Mouse (Mus musculus): ENCODE results near the gene Nup43.

Nup43 gene

GRCm38 (mm10) chr10:7695286-7695685 is 28.0 kb downstream of the Nup43 start:
- no peak for DNase-seq

- no peak for DNase-seq
Observed at GRCm38 (mm10) chr10:7700120-7700519, 32.8 kb downstream of the Nup43 start.

DNA sequence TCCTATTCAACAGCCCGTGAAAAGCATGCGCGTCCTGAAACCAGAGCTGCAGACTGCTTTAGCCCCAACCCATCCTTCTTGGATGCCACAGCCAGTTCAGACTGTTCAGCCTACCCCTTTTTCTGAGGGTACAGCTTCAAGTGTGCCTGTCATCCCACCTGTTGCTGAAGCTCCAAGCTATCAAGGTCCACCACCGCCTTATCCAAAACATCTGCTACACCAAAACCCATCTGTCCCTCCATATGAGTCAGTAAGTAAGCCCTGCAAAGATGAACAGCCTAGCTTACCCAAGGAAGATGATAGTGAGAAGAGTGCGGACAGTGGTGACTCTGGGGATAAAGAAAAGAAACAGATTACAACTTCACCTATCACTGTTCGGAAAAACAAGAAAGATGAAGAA is 35.3 kb downstream of the Nup43 start:
- no peak for DNase-seq

DNA sequence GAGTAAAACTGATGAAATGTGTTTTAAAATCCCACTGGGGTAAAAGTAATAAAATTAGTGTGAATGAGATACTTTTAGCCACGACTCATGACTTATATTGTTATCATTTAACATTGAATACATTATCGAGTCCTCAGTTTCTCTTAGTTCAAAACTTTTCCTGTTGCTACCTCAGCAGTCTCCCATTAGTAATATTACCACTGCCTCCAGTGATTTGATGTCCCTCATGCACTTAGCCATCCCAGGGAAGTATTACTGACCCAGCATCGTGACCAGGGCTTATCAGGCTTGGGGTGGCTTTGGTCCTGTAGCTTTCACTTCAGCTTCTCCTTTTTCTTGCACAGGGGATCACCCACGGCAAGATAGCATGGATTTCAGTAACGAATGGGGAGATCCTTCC is 42.8 kb downstream of the Nup43 start:
- no peak for DNase-seq

GRCm38 (mm10) chr10:7712506-7712905 is 45.2 kb downstream of the Nup43 start:
- DNase-seq: no peak

- DNase-seq: no peak
Observed at GRCm38 (mm10) chr10:7715056-7715455, 47.8 kb downstream of the Nup43 start.

- DNase-seq: peak; percentile 85
Observed at GRCm38 (mm10) chr10:7725751-7726500, 58.6 kb downstream of the Nup43 start, which contains the start of gene Katna1. Gene Katna1 (plus strand): TSS chr10:7726000.

- no peak for DNase-seq
Observed at GRCm38 (mm10) chr10:7726501-7726812, 59.2 kb downstream of the Nup43 start.

GRCm38 (mm10) chr10:7727011-7727410 is 59.7 kb downstream of the Nup43 start:
- no peak for DNase-seq
